Mouse (Mus musculus) spleen, adult 2 months (tissue): ENCODE results near the gene Asap3.

Experiments used
- CTCF ChIP-seq: fragments of 200-500 bp; IDR thresholded peaks from 2 replicates; pipeline ENCODE4 v1.5.1; 2011; ENCODE audit warnings: mild to moderate bottlenecking, inconsistent platforms; ENCODE audit not compliant: insufficient read depth, insufficient read length, insufficient replicate concordance; ENCODE audit errors: extremely low read depth
- POLR2A ChIP-seq: fragments of 200-500 bp; IDR thresholded peaks from 2 replicates; pipeline ENCODE4 v1.6.1; 2011; ENCODE audit warnings: low read depth, low read length, inconsistent platforms

DNA sequence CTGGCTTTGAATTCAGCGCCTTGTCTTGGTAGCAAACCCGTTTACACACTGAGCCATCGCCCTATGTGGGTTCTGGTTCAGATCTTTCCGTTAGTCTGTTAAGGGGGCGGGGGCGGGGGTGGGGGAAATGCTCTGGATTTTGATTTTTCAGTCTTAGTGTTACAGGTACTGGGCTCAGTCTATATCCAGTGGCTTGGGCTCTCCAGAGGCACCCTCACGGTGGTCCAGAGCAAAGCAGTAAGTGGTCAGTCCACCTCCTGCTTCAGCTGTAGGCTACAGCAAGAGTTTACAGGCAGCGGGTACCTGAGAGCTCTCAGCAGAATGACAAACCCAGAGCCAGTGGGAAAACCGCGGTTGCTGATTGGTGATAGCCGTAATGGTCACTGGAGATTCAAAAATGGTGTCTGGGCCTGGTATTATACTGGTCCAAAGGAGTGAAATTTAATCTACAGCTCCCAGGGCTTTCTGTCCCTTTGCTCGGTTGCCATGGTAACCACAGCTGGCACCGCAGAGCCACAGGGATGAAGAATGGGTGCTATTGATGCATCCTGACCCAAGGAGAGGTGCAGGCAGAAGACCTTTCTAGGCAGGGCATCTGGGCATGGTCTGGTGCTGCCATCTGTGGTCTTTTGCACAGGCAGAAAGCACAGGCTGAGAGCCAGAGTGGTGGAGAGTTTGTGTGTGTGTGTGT, 17.5 kb downstream of the Asap3 start:
- TF ChIP-seq CTCF (no peak), POLR2A (no peak)
